Mouse (Mus musculus): ENCODE data around the gene Smco1.

Gene Smco1

DNA sequence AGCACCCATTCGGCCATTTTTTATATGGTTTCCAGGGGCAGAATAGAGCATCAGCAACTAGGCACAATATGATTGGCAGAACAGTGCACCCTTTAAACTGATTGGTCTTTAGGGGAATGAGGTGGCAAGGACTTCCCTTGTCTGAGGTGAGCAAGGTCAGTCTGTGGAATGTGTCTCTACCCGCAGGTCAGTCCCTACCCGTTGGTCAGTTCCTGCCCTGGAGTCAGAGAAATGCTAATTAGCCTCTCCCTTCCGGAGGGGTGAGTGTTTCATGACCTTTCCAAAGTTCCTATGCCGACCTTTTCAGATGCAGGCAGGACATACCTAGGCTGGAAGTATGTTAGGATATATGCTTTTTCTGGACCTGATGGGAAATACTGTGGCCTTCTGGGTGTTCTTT lies 41.1 kb downstream of the Smco1 start:
- peak; percentile 30 for DNase-seq

DNA sequence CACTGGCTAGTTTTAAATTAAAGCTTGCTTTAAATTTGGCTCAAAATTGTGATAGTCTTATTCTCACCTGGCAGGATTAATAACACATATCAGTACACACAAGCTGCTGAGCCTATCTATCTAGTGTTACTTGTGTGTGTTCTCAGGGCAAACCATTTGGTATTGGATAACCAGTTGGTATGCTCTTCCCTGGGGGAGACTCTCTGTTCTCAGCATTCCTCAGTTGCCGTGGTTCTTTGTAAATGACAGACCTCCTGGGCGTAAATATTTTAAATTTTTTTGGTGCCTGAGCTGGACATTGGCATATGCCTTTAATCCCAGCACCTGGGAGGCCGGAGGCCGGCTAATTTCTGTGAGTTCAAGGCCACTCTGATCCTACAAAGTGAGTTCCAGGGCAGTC lies 41.6 kb downstream of the Smco1 start:
- no peak for DNase-seq

DNA sequence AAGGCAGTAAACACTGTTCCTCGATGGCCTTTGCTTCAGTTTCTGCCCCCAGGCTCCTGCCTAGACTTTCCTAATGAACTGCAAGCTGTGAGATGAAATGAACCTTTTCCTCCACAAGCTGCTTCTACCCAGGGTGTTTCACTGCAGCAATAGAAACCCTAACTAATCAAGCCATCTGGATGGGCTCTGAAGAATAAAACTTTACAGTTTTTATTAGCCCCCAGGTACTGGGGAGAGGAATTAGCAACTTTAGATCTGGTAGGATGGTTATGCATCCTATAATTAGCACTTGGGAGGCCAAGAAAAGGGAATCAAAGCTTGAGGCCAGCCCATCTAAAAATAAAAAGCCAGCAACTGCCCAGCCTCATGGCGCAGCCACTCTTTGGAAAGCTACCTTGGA lies 45.3 kb downstream of the Smco1 start:
- DNase-seq, result no peak

DNA sequence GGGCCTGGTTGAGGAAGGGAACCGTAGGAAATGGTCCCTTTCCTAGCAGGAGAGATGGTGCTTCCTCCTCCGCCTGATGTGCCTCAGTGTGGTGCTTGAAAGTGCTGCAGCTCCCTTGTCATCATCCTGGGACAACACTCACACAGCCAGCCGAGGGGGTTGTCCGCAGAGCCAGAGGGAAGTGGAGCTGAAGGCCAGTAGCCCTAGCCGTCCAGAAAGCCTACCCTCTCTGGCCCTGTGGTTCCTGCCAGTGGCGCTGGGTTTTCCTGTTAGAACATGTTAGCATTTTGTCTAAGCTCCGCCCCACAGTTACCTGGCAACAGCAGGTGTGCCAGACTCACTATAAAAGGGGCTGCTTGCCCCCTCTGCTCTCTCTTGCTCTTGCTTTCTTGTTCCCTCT lies 52.7 kb downstream of the Smco1 start:
- no peak for DNase-seq
